Mouse (Mus musculus) retina, adult 2 months (tissue): Measurements from ENCODE around the gene Vmo1.

Experiments
- DNase-seq: peaks from one replicate; pipeline ENCODE4 v3.0.0-alpha.2; 2012; ENCODE audit warnings: low read depth, low spot score

The Vmo1 gene

GRCm38 (mm10) chr11:70472716-70473115 is 41.7 kb downstream of the Vmo1 start:
- no peak for DNase-seq

- DNase-seq: no peak
Measured at GRCm38 (mm10) chr11:70469764-70470163, 44.7 kb downstream of the Vmo1 start.

- DNase-seq: no peak
Measured at GRCm38 (mm10) chr11:70467902-70468619, 46.4 kb downstream of the Vmo1 start.

- no peak for DNase-seq
Measured at GRCm38 (mm10) chr11:70465824-70466223, 48.6 kb downstream of the Vmo1 start.

- DNase-seq: no peak
Measured at GRCm38 (mm10) chr11:70465211-70465610, 49.2 kb downstream of the Vmo1 start.

GRCm38 (mm10) chr11:70463970-70464369 is 50.4 kb downstream of the Vmo1 start:
- no peak for DNase-seq
